Mouse (Mus musculus): ENCODE measurements at regions not wholly inside any gene's neighbourhood (a gene's known extent, or its start where the extent isn't known, plus 50 kb on each side); places are given as distances from the start of the nearest gene placed in this dataset.

- Histone ChIP-seq H3K9ac (no peak overlapping the region), H3K27me3 (no peaks in the 10 kb centered on the region), H3K4me1 (no peaks in the 10 kb centered on the region), H3K9me3 (no peaks in the 10 kb centered on the region), H3K4me2 (replicated peaks) (no peak overlapping the region), H3K4me3 (no peak overlapping the region), H3K27ac (no peak overlapping the region), H3K36me3 (no peaks in the 10 kb centered on the region)
- 82% methylated on average over 5 of the region's 5 CpGs for WGBS
- ATAC-seq (ENCODE audit: insufficient number of reproducible peaks, insufficient read depth, low FRiP score, low TSS enrichment), result no peak
Measured at GRCm38 (mm10) chr3:21986164-21986892, 90.1 kb upstream of the Tbl1xr1 start.

DNA sequence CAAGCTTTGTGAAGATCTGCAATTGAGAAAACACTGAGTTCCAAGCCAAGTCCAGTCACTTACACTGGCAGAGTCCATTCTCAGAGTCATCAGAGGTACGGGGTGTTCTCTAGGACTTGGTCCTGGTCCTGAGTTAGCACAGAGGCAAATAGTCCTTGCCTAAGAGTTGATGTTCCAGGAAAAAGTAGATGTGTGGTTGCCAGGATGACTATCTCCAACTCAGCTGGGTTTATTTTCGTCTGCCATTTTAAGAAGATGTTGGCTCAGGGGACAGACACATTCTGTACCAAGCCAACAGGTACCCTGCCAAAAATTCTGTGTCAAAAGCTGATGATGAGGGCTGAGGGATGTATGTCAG lies 89.6 kb upstream of the Tbl1xr1 start:
- WGBS, result 91% methylated on average over 2 of the region's 2 CpGs
- no peaks in the 10 kb centered on the region for H3K4me1 ChIP-seq
- no peak for ATAC-seq (ENCODE audit: insufficient number of reproducible peaks, insufficient read depth, low FRiP score, low TSS enrichment)

GRCm38 (mm10) chr3:21987455-21988009 lies 88.9 kb upstream of the Tbl1xr1 start:
- no peaks in the 10 kb centered on the region for H3K9me3 ChIP-seq
- no peak for ATAC-seq (ENCODE audit: insufficient number of reproducible peaks, insufficient read depth, low FRiP score, low TSS enrichment)
- H3K36me3 ChIP-seq, result no peaks in the 10 kb centered on the region
- no peaks in the 10 kb centered on the region for H3K27me3 ChIP-seq
- H3K4me2 ChIP-seq (replicated peaks), result no peak overlapping the region
- H3K27ac ChIP-seq, result no peak overlapping the region
- no peak overlapping the region for H3K9ac ChIP-seq
- H3K4me1 ChIP-seq, result no peaks in the 10 kb centered on the region
- no peak overlapping the region for H3K4me3 ChIP-seq
- WGBS, result 88% methylated on average over 5 of the region's 5 CpGs

More for the DNA sequence above, 89.6 kb upstream of the Tbl1xr1 start:
- Histone ChIP-seq H3K4me2 (replicated peaks) (no peak overlapping the region), H3K36me3 (no peaks in the 10 kb centered on the region), H3K27me3 (no peaks in the 10 kb centered on the region), H3K27ac (no peak overlapping the region), H3K9ac (no peak overlapping the region), H3K9me3 (no peaks in the 10 kb centered on the region), H3K4me3 (no peak overlapping the region)

GRCm38 (mm10) chr3:21988010-21988531 lies 88.4 kb upstream of the Tbl1xr1 start:
- no peak for ATAC-seq (ENCODE audit: insufficient number of reproducible peaks, insufficient read depth, low FRiP score, low TSS enrichment)
- WGBS, result 89% methylated on average over 8 of the region's 8 CpGs
- no peaks in the 10 kb centered on the region for H3K36me3 ChIP-seq
- H3K27me3 ChIP-seq, result no peaks in the 10 kb centered on the region
- H3K4me2 ChIP-seq (replicated peaks), result no peak overlapping the region
- H3K4me3 ChIP-seq, result no peak overlapping the region
- H3K9me3 ChIP-seq, result no peaks in the 10 kb centered on the region
- H3K27ac ChIP-seq, result no peak overlapping the region
- no peak overlapping the region for H3K9ac ChIP-seq
- no peaks in the 10 kb centered on the region for H3K4me1 ChIP-seq

DNA sequence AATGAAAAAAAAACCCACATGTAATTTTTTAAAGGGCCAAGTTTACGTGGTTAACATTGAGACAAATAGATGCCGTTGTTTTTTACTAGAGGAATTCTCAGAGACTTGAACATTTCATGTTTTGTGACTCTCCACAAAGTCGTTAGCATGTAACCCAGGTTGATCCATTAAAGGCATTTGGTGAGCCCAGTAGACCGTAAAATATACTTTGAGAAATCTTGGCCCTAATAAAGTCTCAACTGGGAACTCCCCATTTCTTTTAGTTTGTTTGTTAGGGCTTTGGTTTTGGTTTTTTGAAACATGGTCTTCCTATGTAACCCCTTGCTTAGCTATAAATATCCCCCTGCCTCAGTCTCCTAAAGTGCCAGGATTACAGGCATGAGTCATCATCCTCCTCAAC lies 85.9 kb upstream of the Tbl1xr1 start:
- no peaks in the 10 kb centered on the region for H3K27me3 ChIP-seq
- no peak for ATAC-seq (ENCODE audit: insufficient number of reproducible peaks, insufficient read depth, low FRiP score, low TSS enrichment)

DNA sequence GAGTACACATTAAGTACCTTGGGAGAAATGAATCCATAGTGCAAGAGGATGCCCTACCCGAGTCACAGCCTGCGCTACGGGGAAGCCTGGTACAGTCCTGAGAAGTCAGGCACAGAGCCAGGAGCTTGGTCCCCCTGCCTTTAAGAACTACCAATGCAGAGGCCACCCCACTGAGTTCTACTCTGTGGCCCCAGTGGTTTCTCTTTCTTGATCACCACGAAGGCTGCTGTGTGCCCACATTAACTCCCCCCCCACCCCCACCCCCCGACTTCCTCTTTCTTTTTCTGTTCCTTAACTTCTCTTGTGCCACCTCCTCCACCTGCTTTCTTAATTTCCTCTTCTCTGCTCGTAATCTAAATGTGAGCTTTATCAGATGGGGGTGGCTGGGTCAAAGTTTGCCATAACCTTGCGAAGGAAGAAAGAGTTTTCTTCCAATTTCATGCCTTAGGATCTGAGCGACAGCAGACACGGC lies 84.7 kb upstream of the Tbl1xr1 start:
- 76% methylated on average over 9 of the region's 9 CpGs for WGBS
- Histone ChIP-seq H3K4me3 (no peak overlapping the region), H3K27me3 (no peaks in the 10 kb centered on the region), H3K9ac (no peak overlapping the region), H3K27ac (no peak overlapping the region), H3K4me2 (replicated peaks) (no peak overlapping the region), H3K4me1 (no peaks in the 10 kb centered on the region), H3K9me3 (no peaks in the 10 kb centered on the region), H3K36me3 (no peaks in the 10 kb centered on the region)
- no peak for ATAC-seq (ENCODE audit: insufficient number of reproducible peaks, insufficient read depth, low FRiP score, low TSS enrichment)

More for the DNA sequence above, 85.9 kb upstream of the Tbl1xr1 start:
- no peaks in the 10 kb centered on the region for H3K9me3 ChIP-seq
- H3K36me3 ChIP-seq, result no peaks in the 10 kb centered on the region
- 90% methylated on average over 4 of the region's 4 CpGs for WGBS
- H3K27ac ChIP-seq, result no peak overlapping the region
- no peak overlapping the region for H3K4me3 ChIP-seq
- H3K9ac ChIP-seq, result no peak overlapping the region
- no peaks in the 10 kb centered on the region for H3K4me1 ChIP-seq
- no peak overlapping the region for H3K4me2 ChIP-seq (replicated peaks)

GRCm38 (mm10) chr3:21992203-21992602 lies 84.2 kb upstream of the Tbl1xr1 start:
- no peak overlapping the region for H3K27ac ChIP-seq
- H3K9ac ChIP-seq, result no peak overlapping the region
- no peak for ATAC-seq (ENCODE audit: insufficient number of reproducible peaks, insufficient read depth, low FRiP score, low TSS enrichment)
- H3K27me3 ChIP-seq, result no peaks in the 10 kb centered on the region
- no peaks in the 10 kb centered on the region for H3K9me3 ChIP-seq
- no peaks in the 10 kb centered on the region for H3K36me3 ChIP-seq
- no peak overlapping the region for H3K4me2 ChIP-seq (replicated peaks)
- no peaks in the 10 kb centered on the region for H3K4me1 ChIP-seq
- WGBS, result 91% methylated on average over 5 of the region's 5 CpGs
- H3K4me3 ChIP-seq, result no peak overlapping the region

DNA sequence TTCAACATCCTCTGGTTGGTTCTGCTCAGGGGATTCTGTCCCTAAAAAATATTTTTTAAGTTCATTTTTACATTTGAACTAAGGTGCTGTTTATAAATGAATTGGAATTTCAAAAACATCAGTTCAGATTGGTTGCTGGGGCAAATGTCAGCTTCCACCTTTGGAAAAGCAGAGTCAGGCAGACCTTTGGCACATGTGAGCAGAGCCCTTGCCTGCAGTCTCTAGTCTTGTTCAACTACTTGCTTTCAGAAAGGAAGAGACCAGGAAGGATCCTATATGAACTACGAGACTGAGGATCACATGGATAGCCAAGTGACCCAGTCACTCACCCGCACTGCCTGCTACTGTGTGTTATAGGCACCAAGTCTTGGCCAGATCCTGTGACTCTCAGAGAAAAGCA lies 82.5 kb upstream of the Tbl1xr1 start:
- no peak overlapping the region for H3K9ac ChIP-seq
- H3K4me1 ChIP-seq, result no peaks in the 10 kb centered on the region
- 90% methylated on average over 2 of the region's 2 CpGs for WGBS
- no peak overlapping the region for H3K27ac ChIP-seq
- no peak for ATAC-seq (ENCODE audit: insufficient number of reproducible peaks, insufficient read depth, low FRiP score, low TSS enrichment)
- H3K36me3 ChIP-seq, result no peaks in the 10 kb centered on the region
- H3K27me3 ChIP-seq, result no peaks in the 10 kb centered on the region
- H3K9me3 ChIP-seq, result no peaks in the 10 kb centered on the region
- H3K4me2 ChIP-seq (replicated peaks), result no peak overlapping the region
- no peak overlapping the region for H3K4me3 ChIP-seq

DNA sequence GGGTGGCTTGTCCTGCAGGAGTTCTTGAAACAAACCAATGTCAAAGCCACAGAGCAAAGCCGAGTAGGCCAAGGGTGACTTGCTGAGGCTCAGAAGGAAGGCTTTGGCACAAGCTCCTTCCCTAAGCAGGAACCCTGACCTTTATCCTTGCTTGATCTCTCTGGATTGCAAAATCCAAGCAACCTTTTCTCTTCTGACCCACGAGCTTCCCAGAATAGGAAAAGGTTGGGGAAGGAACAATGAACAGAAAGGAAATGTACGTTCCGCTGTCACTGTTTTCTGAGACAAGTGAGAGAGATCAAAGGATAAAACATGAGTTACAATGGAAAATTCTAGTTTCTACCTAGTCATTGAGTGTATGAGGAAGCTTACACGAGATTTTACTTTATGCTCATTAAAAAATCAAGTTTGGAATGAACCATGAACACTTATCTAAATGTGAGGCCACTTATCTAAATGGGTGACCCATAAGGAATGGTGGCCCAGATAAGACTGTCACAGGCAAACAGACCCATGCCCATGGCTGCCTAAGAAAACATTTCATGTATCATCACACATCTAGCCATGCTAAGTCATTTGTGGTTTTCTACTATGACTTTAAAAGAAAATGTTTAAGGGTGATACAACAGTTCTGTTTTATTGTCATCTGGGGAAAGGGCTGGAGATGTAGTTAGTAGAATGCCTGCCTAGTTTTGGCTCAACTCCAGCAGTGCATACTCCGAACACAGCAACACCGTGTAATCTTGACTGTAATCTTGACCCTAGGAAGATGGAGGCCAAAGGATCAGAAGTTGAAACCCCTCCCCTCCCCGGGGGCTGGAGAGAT lies 80.7 kb upstream of the Tbl1xr1 start:
- no peaks in the 10 kb centered on the region for H3K4me1 ChIP-seq
- no peak overlapping the region for H3K27ac ChIP-seq
- 78% methylated on average over 8 of the region's 8 CpGs for WGBS
- no peak for ATAC-seq (ENCODE audit: insufficient number of reproducible peaks, insufficient read depth, low FRiP score, low TSS enrichment)
- H3K9ac ChIP-seq, result no peak overlapping the region
- no peak overlapping the region for H3K4me2 ChIP-seq (replicated peaks)
- H3K36me3 ChIP-seq, result no peaks in the 10 kb centered on the region
- no peak overlapping the region for H3K4me3 ChIP-seq
- H3K27me3 ChIP-seq, result no peaks in the 10 kb centered on the region
- H3K9me3 ChIP-seq, result no peaks in the 10 kb centered on the region

- H3K4me2 ChIP-seq (replicated peaks), result no peak overlapping the region
- no peak overlapping the region for H3K4me3 ChIP-seq
- no peaks in the 10 kb centered on the region for H3K9me3 ChIP-seq
- no peaks in the 10 kb centered on the region for H3K36me3 ChIP-seq
- no peaks in the 10 kb centered on the region for H3K27me3 ChIP-seq
- no peak overlapping the region for H3K9ac ChIP-seq
- H3K27ac ChIP-seq, result no peak overlapping the region
- H3K4me1 ChIP-seq, result no peaks in the 10 kb centered on the region
- 75% methylated on average over 3 of the region's 3 CpGs for WGBS
- ATAC-seq (ENCODE audit: insufficient number of reproducible peaks, insufficient read depth, low FRiP score, low TSS enrichment), result no peak
Measured at GRCm38 (mm10) chr3:21997387-21997786, 79.1 kb upstream of the Tbl1xr1 start.

DNA sequence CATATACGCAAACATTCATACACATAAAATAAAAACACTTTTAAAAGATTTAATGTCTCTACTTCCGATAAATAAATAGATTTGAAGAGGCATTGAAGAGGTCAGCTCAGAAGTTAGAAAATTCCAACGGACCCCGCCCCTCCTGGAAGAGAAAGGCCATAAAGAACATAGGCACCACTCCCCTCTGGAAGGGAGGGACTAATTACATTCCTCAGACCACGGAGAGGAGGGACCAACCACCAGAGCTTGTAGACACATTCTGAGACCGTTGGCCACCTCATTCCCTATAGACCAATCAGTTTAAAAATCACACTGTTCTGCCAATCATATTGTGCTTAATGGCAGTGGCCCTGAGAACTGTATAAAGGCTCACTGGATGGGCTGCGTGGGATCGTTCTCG lies 71.0 kb upstream of the Tbl1xr1 start:
- 84% methylated on average over 9 of the region's 9 CpGs for WGBS
- no peak overlapping the region for H3K9ac ChIP-seq
- H3K36me3 ChIP-seq, result no peaks in the 10 kb centered on the region
- H3K27ac ChIP-seq, result no peak overlapping the region
- H3K4me2 ChIP-seq (replicated peaks), result no peak overlapping the region
- no peak overlapping the region for H3K4me3 ChIP-seq
- no peaks in the 10 kb centered on the region for H3K9me3 ChIP-seq
- no peak for ATAC-seq (ENCODE audit: insufficient number of reproducible peaks, insufficient read depth, low FRiP score, low TSS enrichment)
- no peaks in the 10 kb centered on the region for H3K27me3 ChIP-seq
- H3K4me1 ChIP-seq, result no peaks in the 10 kb centered on the region

- 82% methylated on average over 1 of the region's 1 CpGs for WGBS
- Histone ChIP-seq H3K27me3 (no peaks in the 10 kb centered on the region), H3K9me3 (no peaks in the 10 kb centered on the region), H3K27ac (no peak overlapping the region), H3K36me3 (no peaks in the 10 kb centered on the region), H3K4me1 (no peaks in the 10 kb centered on the region), H3K4me3 (no peak overlapping the region), H3K9ac (no peak overlapping the region), H3K4me2 (replicated peaks) (no peak overlapping the region)
- no peak for ATAC-seq (ENCODE audit: insufficient number of reproducible peaks, insufficient read depth, low FRiP score, low TSS enrichment)
Measured at GRCm38 (mm10) chr3:22006113-22006512, 70.3 kb upstream of the Tbl1xr1 start.
